Mouse (Mus musculus) layer of hippocampus, postnatal 25 days (tissue): ENCODE measurements at regions not wholly inside any gene's neighbourhood (a gene's known extent, or its start where the extent isn't known, plus 50 kb on each side); places are given as distances from the start of the nearest gene placed in this dataset.
"Not testable (repeated sequence)": the region's sequence is repeated elsewhere in the genome, so short reads cannot be mapped to it uniquely, and the experiment has no call there.

Experiments
- DNase-seq, 2 experiments: peaks; one replicate each; pipeline ENCODE4 v3.0.0; 2022; ENCODE audit warnings: mixed read lengths in 2 of 2, low spot score in 1 of 2; ENCODE audit errors: extremely low spot score in 1 of 2

DNA sequence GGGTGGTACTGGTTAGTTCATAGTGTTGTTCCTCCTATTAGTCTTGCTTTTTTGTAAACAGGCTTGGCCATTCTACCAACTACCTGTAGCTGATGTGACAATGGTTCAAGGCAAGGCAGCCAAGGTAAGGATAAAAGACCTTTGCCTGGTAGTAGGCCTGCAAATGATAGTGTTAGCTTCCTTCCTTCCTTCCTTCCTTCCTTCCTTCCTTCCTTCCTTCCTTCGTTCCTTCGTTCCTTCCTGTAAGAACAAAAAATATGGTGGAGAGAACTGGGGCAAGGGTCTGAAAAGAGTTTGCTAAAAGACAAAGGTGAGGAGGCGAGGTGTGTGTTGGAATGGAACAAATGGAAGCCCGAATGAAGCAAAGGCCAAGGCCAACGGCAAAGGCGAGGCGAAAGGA is 84.8 kb upstream of the Ezh2 start:
- DNase-seq: not testable (repeated sequence)

DNA sequence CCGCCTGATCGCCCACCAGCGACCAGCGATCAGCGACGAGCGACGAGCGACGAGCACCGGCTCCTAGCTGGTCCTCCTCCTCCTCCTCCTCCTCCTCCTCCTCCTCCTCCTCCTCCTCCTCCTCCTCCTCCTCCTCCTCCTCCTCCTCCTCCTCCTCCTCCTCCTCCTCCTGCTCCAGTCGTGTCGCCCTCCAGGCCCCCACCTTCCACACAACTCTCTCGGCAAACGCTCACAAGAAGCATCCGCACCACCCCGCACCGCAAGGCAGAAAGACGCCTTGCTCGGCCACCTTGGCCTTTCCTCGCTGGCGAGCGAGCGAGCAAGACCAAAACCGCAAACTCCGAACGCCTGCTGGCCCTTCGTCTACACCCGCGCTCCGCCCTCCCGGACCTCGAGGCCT is 77.6 kb upstream of the Ezh2 start:
- peak; percentile 38 to 43 for DNase-seq

DNA sequence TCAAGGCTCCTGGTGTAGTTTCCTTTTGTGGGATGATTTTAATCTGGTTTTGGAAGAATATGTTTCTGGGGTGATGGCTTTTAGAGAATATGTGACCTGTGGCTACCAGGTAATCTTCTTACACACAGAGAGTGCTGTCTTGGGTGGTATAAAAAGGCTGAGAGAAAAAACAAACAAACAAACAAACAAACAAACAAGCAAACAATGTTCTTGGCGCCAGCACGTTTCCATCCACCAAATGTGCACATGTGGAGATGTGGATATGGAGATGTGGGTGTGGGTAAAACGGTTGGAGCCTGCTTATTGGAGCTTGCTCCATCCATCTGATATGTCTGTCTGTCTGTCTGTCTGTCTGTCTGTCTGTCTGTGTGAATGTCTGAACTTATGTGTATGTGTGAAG is 57.7 kb upstream of the Ezh2 start:
- DNase-seq: peak; percentile 16 to 56

DNA sequence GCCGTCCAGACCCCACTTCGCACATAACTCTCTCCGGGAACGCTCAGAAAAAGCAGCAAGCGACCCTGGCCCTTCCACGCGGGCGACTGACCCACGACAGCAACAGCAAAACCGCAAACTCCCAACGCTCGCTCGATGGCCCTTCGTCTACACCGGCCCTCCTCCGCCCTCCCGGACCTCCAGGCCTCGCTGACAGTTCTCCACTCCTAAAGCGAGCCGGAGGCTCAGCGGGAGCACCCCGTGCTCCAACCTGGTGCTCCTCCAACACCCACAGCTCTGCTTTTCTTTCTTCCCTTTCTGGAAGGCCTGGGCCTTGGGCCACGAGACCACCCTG is 56.2 kb upstream of the Ezh2 start:
- DNase-seq: not testable (repeated sequence)

DNA sequence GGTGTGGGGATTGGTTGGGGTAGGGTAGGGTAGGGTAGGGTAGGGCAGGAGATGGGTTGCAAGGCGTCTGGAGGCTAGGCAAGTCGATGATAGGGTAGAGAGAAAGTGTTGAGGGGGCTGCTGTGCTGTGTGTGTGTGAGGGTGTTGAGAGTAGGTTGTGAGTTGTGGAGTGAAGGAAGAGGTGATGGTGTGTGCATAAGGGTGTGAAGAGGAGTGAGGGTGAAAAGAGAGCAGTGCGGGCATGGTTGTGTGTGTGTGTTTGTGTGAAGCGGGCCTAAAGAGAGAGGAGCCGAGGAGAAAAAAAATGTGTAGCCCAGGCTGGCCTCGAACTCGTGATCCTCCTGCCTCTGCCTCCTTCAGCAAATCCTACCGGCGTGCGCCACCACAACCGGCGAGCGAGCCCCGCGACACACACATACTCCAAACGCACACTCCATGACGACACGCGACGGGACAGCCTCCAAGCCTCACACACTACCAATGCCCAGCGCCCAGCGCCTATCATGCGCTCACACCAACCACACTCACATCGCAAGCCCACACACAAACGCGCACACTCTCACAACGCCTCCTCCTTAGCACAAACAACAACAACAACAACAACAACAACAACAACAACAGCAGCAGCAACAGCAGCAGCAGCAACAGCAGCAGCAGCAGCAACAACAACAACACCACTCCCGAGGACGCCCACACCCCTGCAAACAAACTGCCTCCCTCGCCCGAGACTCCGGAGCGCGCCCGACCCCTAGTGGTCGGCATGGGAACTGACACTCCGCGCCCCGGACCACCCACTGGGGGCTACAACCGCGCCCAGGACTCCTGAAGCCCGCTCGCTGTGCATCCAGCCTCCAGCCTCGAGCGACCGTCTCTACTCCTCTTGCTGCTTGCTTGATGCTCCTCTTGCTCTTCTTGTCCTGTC is 55.6 kb upstream of the Ezh2 start:
- DNase-seq: peak; percentile 100

DNA sequence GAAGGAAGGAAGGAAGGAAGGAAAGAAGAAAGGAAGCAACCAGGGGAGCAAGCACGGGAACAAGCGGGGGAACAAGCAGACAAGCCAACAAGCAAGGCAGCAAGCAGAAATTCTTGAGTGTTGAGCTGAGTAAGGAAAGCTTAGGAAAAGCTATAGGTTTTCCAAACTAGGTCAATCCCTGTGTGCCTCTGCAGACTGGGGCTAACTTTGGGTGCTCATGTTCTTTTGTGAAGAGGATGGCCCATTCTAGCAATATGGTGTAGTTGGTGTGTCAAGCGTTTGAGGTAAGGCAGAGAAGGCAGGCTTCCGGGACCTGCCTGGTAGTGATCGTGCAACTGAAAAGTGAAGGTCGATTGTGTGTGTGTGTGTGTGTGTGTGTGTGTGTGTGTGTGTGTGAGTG is 54.8 kb upstream of the Ezh2 start:
- DNase-seq: peak; percentile 6 to 14

DNA sequence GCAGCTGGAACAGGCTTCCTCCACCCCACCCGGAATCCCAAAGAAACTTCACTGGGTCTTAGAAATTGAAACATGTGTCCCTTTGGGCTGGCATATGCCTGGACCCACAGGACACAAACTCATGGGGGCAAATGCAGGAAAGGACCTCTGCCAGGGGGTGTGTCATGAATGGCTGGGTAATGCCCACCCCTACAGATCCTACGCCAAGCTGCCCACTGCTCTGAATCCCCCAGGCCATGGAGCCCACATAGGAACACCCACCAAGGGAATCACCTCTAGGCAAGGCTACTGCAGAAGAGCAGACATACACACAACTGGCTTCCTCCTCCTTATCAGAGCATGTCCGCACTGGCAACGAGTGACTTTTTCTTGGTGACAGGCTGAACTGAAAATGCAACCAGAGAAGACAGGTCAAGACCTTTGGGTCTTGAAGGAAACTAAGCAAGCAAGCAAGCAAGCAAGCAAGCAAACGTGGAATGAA is 54.4 kb upstream of the Ezh2 start:
- DNase-seq: peak; percentile 8 to 14

DNA sequence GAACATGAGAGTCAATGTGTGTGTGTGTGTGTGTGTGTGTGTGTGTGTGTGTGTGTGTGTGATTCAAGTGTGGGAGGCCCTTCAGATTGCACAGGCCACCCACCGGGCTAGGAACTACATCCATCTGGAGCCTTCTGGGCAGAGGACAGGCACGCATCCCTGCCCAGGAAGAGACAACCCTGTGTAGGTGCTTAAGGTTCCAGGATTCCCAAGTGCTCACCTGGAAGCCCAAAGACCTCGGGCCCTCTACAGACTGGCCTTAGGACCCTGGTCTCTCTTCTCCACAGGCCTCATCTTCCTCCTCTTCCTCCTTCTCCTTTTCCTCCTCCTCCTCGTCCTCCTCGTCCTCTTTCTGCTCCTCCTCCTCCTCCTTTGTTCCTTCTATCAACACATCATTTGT is 53.8 kb upstream of the Ezh2 start:
- DNase-seq: no peak

DNA sequence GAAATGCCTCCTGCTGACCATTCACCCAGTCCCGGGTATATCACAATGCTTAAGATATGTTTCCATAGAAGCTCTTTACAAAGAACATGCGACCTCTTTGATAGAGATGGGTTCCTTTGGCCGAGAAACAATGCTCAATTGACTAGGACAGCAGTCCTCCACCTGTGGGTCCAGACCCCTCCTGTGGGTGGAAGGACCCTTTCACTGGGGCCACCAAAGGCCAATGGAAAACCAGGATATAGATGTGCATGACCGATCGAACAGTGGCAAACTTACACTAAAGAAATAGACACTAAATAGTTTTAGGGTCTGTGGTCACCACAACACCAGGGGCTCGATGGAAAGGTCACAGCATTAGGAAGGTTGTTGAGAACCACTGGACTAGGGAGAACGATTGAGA is 53.2 kb upstream of the Ezh2 start:
- DNase-seq: no peak

DNA sequence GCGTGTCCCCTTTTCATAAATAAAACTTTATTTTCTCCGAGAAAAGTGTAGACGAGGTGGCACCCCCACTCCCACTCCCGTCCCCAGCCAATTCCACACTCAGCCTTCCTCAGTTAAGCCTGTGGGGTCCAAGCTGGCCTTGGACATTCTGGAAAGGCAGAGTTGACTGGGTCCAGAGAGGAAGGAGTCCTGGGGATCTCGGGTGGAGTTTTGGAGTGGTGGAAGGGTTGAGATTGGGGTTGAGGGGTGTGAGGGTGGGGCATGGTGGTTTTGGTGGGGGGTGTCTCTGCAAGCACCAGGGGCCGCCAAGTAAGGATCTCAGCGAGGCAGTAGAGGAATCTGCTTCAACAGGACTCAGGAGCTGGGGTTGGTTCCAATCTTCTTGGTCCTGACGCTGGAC is 52.7 kb upstream of the Ezh2 start:
- peak in 1 of 2 experiments; percentile 6 for DNase-seq

DNA sequence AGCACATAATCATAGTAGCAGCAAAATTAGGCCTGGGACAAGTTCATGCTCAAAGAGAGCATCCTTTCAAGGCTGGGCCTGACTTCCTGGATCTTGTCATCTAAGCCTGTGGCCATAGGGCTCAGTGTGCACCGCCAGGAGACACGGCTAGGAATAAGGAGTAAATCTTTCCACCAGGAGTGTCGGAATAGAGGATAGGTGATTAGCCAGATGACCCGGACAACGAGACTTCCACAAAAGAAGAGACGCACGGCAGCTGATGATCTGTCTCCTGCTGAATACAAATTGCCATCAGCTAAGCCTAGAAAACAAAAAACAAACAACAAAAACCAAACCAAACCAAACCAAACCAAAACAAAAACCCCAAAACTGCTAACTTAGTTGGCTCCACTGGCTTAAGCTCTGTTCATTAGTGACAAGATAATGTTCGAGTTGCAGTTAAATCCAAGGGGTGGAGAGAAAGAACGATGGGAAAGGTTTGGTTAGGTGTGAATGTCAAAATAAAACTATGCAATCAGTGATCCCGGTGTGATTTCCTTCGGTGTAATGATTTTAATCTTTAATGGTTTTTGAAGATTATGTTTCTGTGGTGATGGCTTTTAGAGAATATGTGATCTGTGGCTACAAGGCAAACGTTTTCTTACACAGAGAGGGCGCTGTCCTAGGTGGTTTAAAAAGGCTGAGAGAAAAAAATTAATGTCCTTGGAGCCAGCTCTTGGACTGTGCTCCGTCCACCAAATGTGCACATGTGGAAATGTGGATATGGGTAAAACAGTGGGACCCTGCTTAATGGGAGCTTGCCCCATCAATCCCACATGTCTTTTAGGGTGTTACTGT is 51.8 kb upstream of the Ezh2 start:
- no peak for DNase-seq

DNA sequence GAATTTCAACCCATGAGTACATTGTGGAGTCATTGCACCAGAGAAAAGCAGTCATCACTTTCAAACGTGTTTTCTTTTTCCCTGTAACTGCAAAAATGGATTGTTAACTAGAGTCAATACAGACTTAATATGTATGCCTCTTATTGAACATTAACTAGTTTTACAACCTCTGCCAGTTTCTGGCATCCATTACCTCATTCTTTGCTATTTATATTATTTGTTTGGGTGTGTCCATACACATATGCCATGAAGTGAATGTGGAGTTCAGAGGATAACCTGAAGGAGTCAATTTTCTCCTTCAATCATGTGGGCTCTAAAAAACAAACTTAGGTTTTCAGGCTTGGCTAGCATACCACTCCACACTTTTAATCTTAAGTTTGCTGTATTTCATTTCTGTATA is 50.9 kb upstream of the Ezh2 start:
- DNase-seq: no peak
